In the genomic region with DNA sequence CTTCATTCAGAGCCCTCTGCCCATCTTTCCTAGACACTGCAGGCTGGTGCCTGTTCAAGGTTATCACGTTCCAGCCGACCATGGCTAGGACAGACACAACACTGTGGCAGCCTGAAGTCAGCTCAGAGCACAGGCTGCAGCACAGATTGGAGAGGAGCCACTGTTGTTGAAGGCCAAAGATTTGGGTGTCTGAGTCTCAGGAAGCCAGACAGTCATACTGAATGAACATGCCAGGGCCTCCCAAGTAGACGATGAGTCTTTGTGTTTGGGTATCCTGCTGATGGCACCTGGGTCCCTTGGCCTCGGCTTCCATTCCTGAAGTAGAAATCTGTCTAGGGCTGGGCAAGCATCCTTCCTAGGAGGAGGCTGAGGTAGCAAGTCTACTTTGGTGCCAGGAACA, we compare ENCODE assay signal across 26 mouse cellular contexts. TPM values are rescaled to one million over a fixed set of nuclear protein-coding genes. Genes with fewer than 3 reads are reported as not detected.
DNase-seq lines count a peak whose midpoint lies in the region; ATAC-seq lines count a peak whose summit lies in the region.
"Had no signal": no experiment of that assay in that cellular context is flagged by ENCODE, and none has a peak within 500 bp of the region (broad histone marks: within the 10 kb centered on the region; RNA-seq: fewer than 3 reads in every experiment).

No protein-coding gene starts in this region.

- peak; percentile 19 to 46 for DNase-seq in adrenal gland, postnatal 36 days
- no peak for DNase-seq in adrenal gland, postnatal 25 days
- no peak for DNase-seq in forebrain, embryonic 11.5 days (ENCODE audit: low spot score)
- DNase-seq in midbrain, embryonic 14.5 days = no peak
- DNase-seq in brain, adult 2 months (ENCODE audit: low read depth, low spot score) = peak; percentile 71
- DNase-seq: adrenal gland, adult 2 months; cerebellum, adult 11-12 months; cerebellum, adult 9-11 months; gastrocnemius, adult 2 months; gastrocnemius, postnatal 25 days; kidney, adult 18-20 months had no signal

- 73% methylated on average over 4 of the region's 4 CpGs for WGBS in forebrain, embryonic 15.5 days
- WGBS in forebrain, embryonic 11.5 days = 93% methylated on average over 4 of the region's 4 CpGs
- WGBS in midbrain, embryonic 12.5 days = 88% methylated on average over 4 of the region's 4 CpGs
- WGBS in midbrain, embryonic 14.5 days = 89% methylated on average over 4 of the region's 4 CpGs

- H3K27me3 ChIP-seq in forebrain, embryonic 15.5 days = no peaks in the 10 kb centered on the region
- H3K27me3 ChIP-seq in forebrain, embryonic 11.5 days (ENCODE audit: control insufficient read depth, insufficient read depth, low read length) = peaks cover 3% of the 10 kb centered on the region; the same call in 1 of the 2 replicates
- peaks cover 5% of the 10 kb centered on the region for H3K27me3 ChIP-seq in midbrain, embryonic 12.5 days
- no peaks in the 10 kb centered on the region for H3K27me3 ChIP-seq in midbrain, embryonic 14.5 days (ENCODE audit: control insufficient read depth, insufficient read depth, low read length)
- H3K27me3 ChIP-seq: CH12.LX; embryonic facial prominence, embryonic 13.5 days; heart, embryonic 12.5 days; intestine, embryonic 15.5 days; Patski had no signal

- no peak overlapping the region for H3K4me2 ChIP-seq in forebrain, embryonic 15.5 days (replicated peaks)
- H3K4me2 ChIP-seq in forebrain, embryonic 11.5 days (ENCODE audit: low read depth, low read length, severe bottlenecking) = no peak overlapping the region
- no peak overlapping the region for H3K4me2 ChIP-seq in midbrain, embryonic 12.5 days (replicated peaks)
- H3K4me2 ChIP-seq in midbrain, embryonic 14.5 days (ENCODE audit: low read length) = no peak overlapping the region
- H3K4me2 ChIP-seq: embryonic facial prominence, embryonic 13.5 days; heart, embryonic 12.5 days; hindbrain, embryonic 14.5 days; intestine, embryonic 15.5 days had no signal

- H3K9me3 ChIP-seq in forebrain, embryonic 15.5 days = no peaks in the 10 kb centered on the region
- no peaks in the 10 kb centered on the region for H3K9me3 ChIP-seq in forebrain, embryonic 11.5 days (ENCODE audit: control insufficient read depth, low read length)
- no peaks in the 10 kb centered on the region for H3K9me3 ChIP-seq in midbrain, embryonic 12.5 days
- H3K9me3 ChIP-seq in midbrain, embryonic 14.5 days (ENCODE audit: control insufficient read depth, low read length) = no peaks in the 10 kb centered on the region
- H3K9me3 ChIP-seq: embryonic facial prominence, embryonic 13.5 days; heart, embryonic 12.5 days; intestine, embryonic 15.5 days had no signal

- no peak overlapping the region for H3K4me3 ChIP-seq in forebrain, embryonic 15.5 days
- no peak overlapping the region for H3K4me3 ChIP-seq in forebrain, embryonic 11.5 days (ENCODE audit: low read depth, low read length)
- H3K4me3 ChIP-seq in midbrain, embryonic 12.5 days = no peak overlapping the region
- H3K4me3 ChIP-seq in midbrain, embryonic 14.5 days (replicated peaks; ENCODE audit: low read depth, low read length) = no peak overlapping the region
- H3K4me3 ChIP-seq: embryonic facial prominence, embryonic 13.5 days; gastrocnemius, adult 2 months; heart, embryonic 12.5 days; hindbrain, embryonic 10.5 days; intestine, embryonic 15.5 days had no signal

- H3K4me1 ChIP-seq in forebrain, embryonic 15.5 days = peaks cover 29% of the 10 kb centered on the region
- H3K4me1 ChIP-seq in forebrain, embryonic 11.5 days (replicated peaks; ENCODE audit: control insufficient read depth, insufficient read depth, low read length) = peaks cover 6% of the 10 kb centered on the region; the same call in 1 of the 2 replicates
- peaks cover 28% of the 10 kb centered on the region for H3K4me1 ChIP-seq in midbrain, embryonic 12.5 days
- 0 out of 2 replicates have a peak, but pooled peaks cover 4% of the 10 kb centered on the region for H3K4me1 ChIP-seq in midbrain, embryonic 14.5 days (ENCODE audit: control insufficient read depth, insufficient read depth, low read length)

- H3K27ac ChIP-seq in forebrain, embryonic 15.5 days (replicated peaks) = 0 out of 2 replicates have a peak overlapping the region, but pooled peaks have one; percentile 13
- no peak overlapping the region for H3K27ac ChIP-seq in forebrain, embryonic 11.5 days (ENCODE audit: low read depth, low read length)
- H3K27ac ChIP-seq in midbrain, embryonic 12.5 days (replicated peaks) = no peak overlapping the region
- no peak overlapping the region for H3K27ac ChIP-seq in midbrain, embryonic 14.5 days (replicated peaks; ENCODE audit: low read depth, low read length)
- H3K27ac ChIP-seq: embryonic facial prominence, embryonic 13.5 days; gastrocnemius, adult 2 months; hindbrain, embryonic 10.5 days; hindbrain, embryonic 14.5 days; intestine, embryonic 15.5 days had no signal

- no peak for ATAC-seq in forebrain, embryonic 15.5 days (replicated peaks)
- ATAC-seq in forebrain, embryonic 11.5 days (replicated peaks; ENCODE audit: low FRiP score) = no peak
- ATAC-seq in midbrain, embryonic 12.5 days (ENCODE audit: low FRiP score, low read depth) = no peak
- no peak for ATAC-seq in midbrain, embryonic 14.5 days (ENCODE audit: low FRiP score, low TSS enrichment)
- ATAC-seq: activated CD4-positive, CD25-positive, alpha-beta regulatory T cell, adult 4 months; forebrain, embryonic 14.5 days; intestine, embryonic 15.5 days; Patski had no signal

- peaks cover 34% of the 10 kb centered on the region for H3K36me3 ChIP-seq in forebrain, embryonic 15.5 days
- H3K36me3 ChIP-seq in forebrain, embryonic 11.5 days (ENCODE audit: control insufficient read depth, insufficient read depth, low read length) = no peaks in the 10 kb centered on the region
- peaks cover 88% of the 10 kb centered on the region for H3K36me3 ChIP-seq in midbrain, embryonic 12.5 days
- peaks cover 87% of the 10 kb centered on the region for H3K36me3 ChIP-seq in midbrain, embryonic 14.5 days (ENCODE audit: control insufficient read depth, insufficient read depth, low read length)

- H3K9ac ChIP-seq in forebrain, embryonic 15.5 days (replicated peaks) = no peak overlapping the region
- no peak overlapping the region for H3K9ac ChIP-seq in forebrain, embryonic 11.5 days (ENCODE audit: low read length)
- H3K9ac ChIP-seq in midbrain, embryonic 12.5 days (replicated peaks) = 0 out of 2 replicates have a peak overlapping the region, but pooled peaks have one; percentile 20
- H3K9ac ChIP-seq in midbrain, embryonic 14.5 days (replicated peaks; ENCODE audit: low read length) = no peak overlapping the region
- H3K9ac ChIP-seq: embryonic facial prominence, embryonic 13.5 days; heart, embryonic 12.5 days; hindbrain, embryonic 14.5 days; intestine, embryonic 15.5 days had no signal

RNA-seq across cellular contexts. Expression of a gene that starts 45.0 kb away (rescaled TPM):
- not detected for total RNA-seq in adrenal gland, postnatal 36 days (2021)
- not detected in 2 replicates for total RNA-seq in adrenal gland, postnatal 25 days (2021)
- polyA plus RNA-seq in forebrain, embryonic 15.5 days (2015; fragmentation: Nextera tagmentation; extraction: Ambion mirVana) = 2.4 and 2.5 TPM in 2 replicates
- polyA plus RNA-seq in forebrain, embryonic 11.5 days (2014; fragmentation: Nextera tagmentation; extraction: Ambion mirVana) = 1.4 and 1.6 TPM in 2 replicates
- polyA plus RNA-seq in midbrain, embryonic 12.5 days (2016; fragmentation: Nextera tagmentation; extraction: Ambion mirVana) = 2.2 and 2.8 TPM in 2 replicates
- 1.0 and 1.6 TPM in 2 replicates for polyA plus RNA-seq in midbrain, embryonic 14.5 days (2014; fragmentation: Nextera tagmentation; extraction: Ambion mirVana)
- total RNA-seq: adrenal gland, adult 2 months; CH12.LX; gastrocnemius, adult 2 months; gastrocnemius, postnatal 25 days; granulocyte monocyte progenitor cell, adult 5-6 weeks; heart, adult 8-10 months; heart, postnatal 25 days had no signal
- polyA plus RNA-seq: adrenal gland, adult 2 months; brain, embryonic 14.5 days had no signal

Comparison
In these comparisons a context has a peak if more than half of its experiments do, and no peak if none do; other contexts are left out.
1. DNase-seq: peak in adrenal gland, postnatal 36 days (2 of 2) and brain, adult 2 months (single experiment); none in adrenal gland, postnatal 25 days (single experiment), forebrain, embryonic 11.5 days (single experiment) and midbrain, embryonic 14.5 days (single experiment).